Mouse (Mus musculus): ENCODE data around the gene D430041D05Rik.
A peak's percentile ranks its signal among the peaks of the same experiment; 100 is the strongest.

D430041D05Rik gene

DNA sequence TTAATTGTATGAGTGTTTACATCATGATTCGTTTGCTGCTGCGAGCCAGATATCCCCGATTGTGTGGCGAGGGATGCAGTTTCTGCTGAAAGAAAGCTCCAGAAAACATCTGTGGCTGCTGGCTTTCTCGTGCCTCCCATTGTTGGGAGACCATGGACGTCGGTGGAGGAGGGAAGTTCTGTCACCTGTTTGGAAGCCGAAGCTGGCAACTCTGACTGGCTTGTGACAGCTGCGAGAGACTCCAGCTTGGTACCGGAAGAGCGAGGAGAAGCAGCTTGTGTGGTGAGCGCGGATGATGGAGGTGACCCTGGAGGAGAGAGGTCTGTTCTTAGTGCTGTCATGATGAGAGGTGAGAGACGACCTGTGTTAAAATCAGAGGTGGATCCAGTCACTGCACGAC lies 154.2 kb downstream of the D430041D05Rik start:
- no peak for DNase-seq

DNA sequence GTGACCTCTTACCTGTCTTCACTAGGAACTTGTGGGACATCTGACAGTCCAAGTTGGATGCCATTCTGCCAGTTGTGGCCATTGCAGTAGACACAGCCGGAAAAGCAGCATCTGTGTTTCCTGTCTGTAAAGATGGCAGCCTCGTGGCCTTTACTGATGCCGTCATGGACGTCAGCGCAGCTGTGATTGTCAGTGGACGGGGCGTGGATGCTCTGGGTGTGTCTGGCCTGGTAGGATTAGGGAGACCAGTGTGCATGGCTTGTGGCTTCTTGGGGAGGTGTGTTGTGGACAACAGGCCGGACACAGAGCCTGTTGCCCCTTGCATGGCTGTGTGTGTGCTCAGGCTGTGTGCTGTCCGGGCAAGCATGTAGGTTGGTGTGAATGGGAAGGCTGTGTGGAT lies 155.9 kb downstream of the D430041D05Rik start:
- DNase-seq, result no peak

DNA sequence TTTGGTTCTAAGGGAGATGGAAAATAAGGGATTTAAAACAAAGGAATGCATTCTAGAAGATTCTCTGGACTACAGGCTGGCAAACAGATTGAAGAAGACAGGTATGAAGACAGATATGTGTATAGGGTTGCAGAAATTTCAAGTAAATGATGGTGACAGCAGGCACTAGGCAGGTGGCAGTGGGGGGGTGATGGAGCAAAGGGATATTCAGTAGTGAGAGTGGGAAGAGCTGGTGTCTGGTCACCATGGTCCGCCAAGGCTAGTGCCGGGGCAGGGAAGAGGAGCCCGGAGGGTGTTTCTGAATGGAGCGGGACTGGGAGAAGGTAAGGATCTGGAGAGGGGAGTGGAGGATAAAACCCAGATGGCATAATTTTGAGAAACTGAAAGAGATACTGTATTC lies 157.5 kb downstream of the D430041D05Rik start:
- no peak for DNase-seq

DNA sequence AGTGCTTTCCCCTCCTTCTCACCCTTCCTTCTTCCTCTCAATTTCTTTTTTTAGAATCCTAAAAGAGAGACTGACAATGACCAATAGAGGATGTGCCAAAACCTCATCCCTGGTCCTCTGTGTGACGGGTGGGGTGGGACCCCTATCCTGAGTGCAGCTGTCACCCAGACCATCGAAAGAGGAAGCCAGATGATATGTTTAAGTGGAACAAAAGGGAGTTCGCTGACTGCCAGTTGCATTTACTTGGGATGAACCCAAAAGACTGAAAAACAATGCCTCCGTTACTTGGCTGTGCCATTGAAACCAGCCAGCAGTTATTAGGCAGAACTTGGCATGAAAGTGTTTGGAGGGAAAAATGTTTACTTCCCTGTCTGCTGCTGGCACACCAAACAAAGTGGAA lies 159.2 kb downstream of the D430041D05Rik start:
- no peak for DNase-seq

DNA sequence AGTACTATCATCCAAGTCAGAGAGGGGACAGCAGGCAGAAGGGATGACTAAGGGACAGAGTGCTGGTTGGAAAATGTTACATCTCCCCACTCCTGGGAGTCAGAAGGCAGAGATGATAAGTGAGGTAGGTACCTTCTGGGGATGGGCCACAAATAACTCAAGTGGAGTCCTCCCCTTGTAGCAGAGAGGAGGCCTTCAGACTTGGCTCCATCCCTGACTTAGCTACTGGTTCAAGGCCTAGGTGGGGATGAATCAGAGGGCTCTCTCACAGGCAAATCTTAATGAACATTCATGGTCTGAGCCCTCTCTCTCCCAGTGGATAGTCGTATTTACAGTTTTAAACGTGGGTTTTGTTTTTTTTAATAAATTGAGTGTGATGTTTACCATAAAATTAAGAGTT lies 161.0 kb downstream of the D430041D05Rik start:
- DNase-seq, result no peak

DNA sequence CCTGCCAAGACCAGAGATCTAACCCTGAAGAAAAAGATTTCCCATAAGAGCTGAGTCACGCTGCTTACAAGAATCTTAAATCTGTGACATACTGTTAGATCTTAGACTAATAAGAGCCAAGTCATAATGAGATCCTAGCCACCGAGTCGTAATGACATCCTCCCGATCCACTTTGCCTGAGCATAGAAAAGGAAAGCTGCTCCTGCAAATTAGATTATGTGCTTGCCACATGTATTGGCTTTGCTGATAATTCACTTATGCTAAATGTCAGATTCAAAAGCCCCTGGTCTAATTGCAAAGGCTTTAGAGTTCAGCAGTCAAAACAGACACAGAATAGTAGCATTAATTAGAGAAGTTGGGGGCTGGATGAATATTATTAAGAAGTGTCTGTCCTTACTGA lies 164.0 kb downstream of the D430041D05Rik start:
- DNase-seq, result no peak

DNA sequence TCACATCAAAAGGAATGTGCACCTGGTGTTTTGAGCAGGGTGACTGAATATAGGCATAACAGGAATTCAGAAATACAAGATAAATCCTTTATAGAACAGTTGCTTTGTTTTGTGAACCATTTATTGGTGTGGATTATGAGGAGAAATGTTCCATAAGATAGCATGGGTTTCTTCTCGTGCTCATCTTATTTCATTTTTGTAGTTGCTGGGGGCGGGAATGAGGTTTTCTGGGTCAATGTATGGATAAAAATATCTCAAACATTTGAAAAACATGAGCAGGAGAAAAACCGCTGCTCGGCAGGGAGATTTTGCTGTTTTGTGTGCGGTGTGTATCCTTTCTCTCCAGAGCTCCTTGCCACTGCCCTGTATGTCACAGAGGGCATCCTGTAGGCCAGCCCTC lies 168.8 kb downstream of the D430041D05Rik start:
- no peak for DNase-seq

DNA sequence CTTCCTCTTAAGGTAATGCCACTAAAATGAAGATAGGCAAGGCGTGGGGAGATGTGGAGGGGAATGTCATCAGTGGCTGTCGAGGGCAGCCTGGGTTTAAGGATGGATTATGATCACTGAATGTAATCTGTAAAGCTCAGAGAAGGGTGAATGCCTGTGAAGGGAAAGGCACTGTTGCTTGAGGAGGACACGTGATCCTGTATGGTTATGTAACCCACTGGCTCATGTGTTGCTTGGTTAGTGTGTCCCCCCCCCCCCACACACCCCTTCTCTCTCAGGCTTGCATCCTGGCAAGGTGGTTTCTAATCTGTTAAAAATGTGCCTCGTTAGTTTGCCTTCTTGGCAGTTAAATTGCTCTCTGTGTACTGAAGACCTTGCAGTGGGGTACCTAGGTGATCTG lies 173.7 kb downstream of the D430041D05Rik start:
- no peak for DNase-seq

DNA sequence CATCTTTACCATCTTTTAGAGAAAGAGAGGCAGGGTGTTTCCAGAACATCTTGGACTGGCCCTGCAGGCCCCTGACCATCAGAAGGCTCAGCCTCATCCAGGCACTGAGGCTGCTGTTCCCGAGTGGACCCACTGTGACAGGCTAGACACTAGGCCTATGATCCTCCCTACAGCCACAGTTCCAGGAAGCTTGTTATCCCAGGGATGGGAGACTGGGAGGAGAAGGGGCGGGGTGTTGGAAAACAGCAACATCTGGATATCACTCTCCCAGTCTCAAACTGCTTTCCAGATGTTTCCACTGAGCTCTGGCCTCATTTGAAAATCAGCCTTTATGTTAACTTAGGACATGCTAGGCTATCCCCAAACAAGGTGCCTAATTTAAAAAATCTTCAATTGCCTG lies 180.4 kb downstream of the D430041D05Rik start:
- peak; percentile 89 for DNase-seq

DNA sequence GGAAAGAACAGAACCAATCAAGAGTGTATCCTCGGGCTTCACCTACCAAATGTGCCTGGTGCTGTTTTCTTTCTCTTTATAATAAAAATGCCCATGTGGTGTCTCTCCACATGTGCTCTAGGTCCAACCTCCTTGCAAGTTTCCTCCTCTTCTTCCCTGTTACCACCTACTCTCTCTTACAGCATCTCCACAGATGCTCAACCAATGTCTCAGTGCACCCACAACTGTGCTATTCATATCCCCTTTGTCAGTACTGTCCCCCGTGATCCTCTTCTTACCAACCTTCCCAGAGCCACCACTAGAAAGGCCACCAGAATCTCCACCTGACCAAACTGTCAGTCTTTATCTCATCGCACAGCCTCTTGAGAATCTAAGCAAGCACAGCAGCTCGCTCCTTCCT lies 184.8 kb downstream of the D430041D05Rik start:
- DNase-seq, result no peak

DNA sequence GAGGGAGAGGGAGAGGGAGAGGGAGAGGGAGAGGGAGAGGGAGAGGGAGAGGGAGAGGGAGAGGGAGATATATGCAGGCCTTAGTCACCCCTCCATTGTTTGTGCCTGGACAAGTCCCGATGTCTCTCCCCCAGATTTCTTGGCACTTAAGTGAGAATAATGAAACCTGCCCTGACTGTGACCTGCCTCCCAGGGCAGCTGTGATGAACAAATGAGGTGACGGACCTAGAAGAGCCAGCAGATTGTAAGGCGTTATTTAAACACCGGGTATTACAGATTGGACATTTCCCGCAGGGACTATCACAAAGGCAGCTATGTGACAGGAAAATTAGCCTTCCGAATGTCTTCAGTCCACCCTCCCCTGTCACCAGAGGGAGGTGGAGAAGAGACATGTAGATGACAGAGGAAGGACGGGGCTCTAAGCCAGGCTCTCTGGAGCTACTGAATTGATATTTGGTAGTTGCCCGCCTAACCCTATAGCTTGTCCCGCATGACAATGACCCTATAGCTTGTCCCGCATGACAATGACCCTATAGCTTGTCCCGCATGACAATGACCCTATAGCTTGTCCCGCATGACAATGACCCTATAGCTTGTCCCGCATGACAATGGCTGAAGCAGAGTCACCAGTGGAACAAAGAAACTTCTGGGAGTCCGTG lies 191.0 kb downstream of the D430041D05Rik start:
- peak; percentile 83 for DNase-seq

DNA sequence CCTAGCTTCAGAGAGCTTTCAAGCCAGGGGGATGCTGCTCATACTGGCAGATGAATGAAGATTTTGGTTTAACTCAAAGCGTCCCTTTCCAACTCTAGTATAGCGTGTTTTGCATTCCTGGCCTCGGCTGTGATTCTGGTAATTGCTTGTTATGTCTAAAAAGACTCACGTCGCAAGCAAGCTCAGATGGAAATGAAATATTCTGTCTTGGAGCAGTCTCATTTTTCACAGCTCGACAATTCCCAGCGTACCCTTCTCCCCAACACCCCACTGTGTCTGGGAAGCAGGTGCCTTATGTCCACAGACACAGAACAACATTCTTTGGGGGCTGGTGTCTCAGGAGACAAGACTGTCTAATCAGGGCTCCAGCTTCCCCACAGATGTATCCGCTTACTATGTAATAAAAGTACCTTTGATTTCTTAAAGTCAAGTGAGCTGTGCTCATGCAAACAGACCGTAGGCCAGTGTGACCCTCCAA lies 192.2 kb downstream of the D430041D05Rik start:
- no peak for DNase-seq

DNA sequence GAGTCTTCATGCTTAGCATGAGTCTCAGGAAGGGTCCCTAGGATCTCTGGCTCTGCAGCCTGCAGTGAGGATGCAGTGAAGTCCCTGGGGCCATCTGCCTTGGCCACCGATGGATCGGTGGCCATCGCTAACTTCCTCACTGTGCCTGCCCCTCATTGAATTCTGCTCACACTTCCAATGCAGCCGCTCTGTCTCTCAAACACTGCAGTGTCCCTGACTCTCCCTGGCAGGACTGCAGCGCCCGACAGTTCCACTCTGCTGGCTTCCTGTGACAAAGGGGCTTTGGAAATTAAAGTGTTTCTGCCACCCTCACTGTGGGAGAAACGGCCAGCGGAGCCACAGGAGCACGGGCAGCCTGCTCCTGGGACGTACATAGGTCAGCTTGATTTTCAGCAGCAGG lies 192.7 kb downstream of the D430041D05Rik start:
- DNase-seq, result no peak

DNA sequence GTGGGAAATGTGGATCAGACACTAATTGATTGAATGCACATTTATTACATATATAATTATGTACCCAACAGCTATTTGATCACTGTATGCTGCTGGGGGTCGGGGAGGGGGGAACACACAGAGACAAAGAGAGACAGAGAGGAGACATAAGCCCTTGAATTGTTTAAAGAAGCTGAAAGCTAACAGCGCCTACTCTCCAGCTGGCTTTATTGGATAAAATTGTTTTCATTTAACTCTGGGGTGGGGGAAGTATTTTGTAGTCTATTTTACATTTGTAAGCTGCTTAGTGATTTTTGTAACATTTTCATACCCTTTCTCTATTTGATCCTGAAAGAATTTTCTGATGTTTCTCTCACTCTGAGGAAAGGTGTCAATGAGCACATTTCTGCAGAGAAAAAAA lies 201.4 kb downstream of the D430041D05Rik start:
- no peak for DNase-seq

DNA sequence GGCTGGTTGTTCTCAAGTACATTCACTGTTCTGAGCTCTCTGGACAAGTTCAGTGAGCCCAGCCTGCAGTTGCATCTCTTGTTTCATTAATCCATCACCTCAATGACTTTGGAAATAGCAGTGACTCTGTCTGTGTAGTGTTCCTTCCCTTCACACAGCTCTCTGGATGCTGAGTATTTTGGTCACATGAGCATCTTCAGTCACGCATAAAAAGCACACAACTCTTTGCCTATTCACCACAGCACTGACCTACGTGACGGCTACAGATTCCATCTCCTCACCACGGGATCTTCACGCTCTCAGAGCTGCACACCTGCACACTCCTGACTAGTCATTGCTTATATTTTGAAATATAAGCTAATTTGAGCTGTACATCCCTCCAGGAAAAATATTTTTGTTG lies 202.4 kb downstream of the D430041D05Rik start:
- DNase-seq, result no peak

DNA sequence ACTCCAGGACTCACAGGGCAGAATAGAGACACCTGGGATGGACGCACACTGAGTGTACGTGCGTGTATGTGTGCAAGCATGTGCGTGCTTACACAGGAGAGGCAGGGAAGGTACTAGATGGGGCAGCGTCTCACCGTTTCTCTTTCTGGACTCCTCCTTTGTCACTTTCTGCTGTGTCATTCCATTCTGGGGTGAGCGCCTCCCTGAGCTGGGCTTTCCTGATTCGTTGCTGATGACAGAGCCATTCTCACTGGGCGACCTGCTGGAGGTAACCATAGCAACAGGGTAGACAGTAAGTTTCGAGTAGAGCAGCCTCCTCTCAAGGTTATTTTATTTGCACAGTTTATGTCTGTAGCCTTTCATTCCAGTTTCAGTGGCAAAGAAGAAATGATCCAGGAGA lies 202.9 kb downstream of the D430041D05Rik start:
- no peak for DNase-seq

DNA sequence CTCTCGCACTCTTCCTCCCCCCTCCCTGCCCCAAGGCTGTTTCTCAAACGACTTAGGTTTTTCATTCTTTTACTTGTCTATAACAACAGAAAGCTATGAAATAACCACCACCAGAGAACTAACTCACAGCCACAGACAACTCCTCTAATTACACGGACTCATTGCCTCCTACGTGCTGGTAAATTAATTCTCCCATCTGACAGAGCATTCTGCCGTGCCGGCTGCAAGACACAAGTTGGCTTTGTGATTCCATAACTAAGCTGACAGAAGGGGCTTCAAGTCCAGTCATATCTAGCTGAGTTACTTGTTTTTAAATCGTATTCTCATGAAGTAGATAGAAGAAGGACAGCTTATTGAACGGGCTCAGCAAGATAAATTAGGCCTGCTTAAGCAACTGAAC lies 205.2 kb downstream of the D430041D05Rik start:
- DNase-seq, result no peak

DNA sequence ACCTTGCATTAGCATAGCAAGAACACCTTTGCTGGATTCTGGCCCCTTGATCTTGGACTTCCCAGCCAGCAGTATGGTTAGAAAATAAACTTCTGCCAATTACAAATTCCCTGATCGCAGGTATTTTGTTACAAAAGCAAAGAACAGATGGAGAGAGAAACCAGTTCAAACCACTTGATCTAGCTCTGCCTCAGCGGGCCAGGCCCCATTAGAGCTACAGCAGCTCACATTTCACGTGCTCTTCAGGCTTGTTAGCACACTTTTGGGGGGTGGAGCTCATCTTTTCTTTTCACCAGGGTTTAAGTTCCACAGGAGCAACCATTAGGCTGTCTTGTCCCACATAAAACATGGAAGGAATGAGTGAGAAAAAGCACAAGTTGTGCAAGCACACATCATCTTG lies 210.6 kb downstream of the D430041D05Rik start:
- no peak for DNase-seq

DNA sequence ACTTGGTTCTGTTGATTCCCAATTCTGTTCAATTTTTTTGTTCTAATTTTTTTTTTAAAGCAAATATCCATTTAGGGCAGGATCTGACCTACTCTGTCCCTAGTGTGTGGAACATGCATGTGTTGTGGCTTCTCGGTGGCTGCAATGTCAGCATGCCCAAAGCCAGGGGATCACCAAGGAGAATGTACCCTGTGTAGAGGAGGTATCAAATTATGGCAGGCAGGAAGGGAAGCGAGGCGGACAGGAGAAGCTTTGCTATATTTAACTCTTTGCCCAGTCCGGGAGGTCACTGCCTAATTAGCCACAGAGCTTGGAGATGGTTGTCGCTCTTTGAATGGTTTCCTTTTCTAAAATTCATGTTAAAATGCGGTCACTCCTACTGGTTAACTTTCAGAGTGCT lies 212.6 kb downstream of the D430041D05Rik start:
- DNase-seq, result no peak

DNA sequence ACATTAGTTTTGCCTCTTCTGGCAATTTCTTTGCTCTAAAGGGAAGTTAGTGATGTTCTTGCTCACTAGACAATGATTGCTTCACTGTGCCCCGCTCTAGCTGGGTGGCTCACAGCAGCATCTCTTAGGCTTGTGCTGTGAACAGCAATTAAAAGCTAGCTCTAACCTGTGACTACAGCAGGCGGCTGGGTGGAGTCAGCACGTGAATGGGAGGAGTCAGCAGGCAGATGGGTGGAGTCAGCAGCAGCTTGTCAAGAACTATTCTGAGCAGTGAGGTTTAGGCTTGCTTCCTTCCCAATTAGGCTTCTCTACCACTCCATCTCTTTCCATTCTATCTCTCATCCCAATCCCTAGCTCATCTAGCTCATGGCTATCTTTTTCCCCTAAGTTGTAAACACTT lies 213.5 kb downstream of the D430041D05Rik start:
- no peak for DNase-seq

DNA sequence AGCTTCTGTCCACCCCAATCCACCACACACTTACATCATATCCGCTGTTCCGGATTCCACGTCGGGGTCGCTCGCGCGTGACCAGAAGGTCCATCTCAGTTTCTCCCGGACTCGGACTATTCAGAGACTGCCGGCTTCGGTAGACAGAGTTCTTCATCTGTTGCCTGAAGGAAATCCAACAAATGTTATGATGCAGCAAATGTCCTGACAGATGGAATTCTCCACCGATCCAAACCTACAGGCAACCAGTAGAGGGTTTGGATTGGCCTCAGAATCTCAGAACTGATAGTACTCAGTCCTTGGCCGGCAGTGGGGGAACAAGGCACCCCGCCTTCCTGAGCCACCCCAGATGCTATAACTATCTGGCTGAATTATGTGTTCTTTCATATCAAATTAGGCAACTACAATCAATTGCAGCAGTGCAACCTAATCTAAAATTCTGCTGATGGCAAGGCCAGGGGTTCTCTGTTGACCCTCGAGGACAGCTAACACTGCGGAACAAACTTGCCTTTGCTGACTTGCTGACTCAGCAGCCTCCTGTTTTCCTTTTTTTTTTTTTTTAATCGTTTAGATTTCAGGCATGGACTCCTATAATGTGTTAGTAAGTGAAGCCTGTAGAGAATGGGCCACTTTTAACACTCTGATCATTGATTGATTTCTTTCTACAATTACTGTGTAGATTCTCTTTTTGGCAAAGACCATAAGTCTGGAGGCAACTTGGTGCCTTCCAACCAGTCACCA lies 218.2 kb downstream of the D430041D05Rik start:
- peak; percentile 64 for DNase-seq

DNA sequence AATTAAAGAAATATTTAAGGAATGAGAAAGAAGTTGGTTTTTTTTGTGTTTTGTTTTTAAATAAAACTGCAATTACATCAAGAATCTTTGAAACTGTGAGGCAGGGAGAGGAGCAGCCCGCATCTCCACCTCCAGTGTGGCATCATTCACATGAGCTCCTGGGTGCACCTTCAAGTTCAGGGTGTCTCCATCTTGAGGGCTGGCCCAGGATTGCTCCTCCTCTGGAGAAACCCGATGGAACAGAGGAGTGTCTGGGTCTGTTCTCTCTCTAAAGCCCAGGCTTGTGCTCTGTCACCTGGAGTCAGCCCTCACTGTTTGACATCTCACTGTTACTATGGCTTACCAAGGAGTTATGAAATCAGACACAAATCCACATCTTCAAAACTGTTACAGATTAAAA lies 219.1 kb downstream of the D430041D05Rik start:
- peak; percentile 56 for DNase-seq

DNA sequence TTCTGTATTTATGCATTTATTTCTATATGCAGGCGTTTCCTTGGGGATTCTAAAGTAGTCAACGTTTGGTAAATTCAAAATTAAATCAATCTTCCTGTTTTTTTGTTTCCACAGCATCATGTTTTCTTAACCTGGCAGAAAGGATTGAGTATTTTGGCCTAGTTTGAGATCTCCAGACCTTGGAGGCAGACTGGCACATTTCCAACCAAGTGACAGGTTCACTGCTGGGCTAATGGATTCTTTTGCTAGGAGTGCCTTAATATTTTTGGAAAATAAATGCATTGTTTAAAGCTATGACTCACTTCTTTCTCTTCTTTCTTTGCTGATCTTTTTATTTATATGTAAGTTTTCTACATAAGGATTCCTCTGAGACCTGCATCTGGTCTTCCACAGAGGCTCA lies 222.0 kb downstream of the D430041D05Rik start:
- DNase-seq, result peak; percentile 7

DNA sequence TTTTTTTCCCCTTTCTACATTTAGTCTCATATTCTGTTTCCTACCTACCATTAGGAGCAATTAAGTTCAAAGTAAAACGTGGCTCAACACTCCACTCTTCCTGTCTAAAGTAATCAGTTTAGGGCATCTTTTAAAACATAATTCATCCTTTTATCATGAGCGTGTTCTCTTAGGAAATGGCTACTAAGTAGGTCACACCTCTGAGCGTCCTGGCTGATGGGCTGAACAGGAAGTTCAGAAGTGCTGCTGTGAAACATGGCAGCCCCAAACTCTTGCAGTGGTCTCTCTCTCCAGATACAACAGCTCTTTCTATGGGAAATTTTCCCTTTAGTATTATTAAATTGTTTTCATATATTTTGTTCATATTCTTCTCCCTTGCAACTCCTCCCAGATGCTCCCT lies 223.7 kb downstream of the D430041D05Rik start:
- DNase-seq, result peak; percentile 61

DNA sequence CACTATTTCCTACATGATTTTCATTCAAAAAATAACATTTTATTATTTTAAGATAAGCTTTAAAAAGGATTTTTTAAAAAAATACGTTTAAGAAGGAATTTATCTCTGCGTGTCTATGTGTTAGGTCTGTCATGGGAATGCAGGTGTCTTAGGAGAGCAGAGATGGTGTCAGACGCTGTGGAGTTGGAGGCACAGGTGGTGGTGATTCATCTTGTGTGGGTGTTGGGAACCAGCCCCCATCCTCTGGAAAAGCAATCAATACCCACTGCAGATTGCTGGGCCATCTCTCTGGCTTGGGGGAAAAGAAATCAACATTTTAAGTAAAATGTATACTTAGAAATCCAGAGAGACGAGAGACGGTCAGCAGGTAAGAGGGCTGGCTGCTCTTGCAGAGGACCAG lies 225.2 kb downstream of the D430041D05Rik start:
- peak; percentile 70 for DNase-seq
